Mouse (Mus musculus) erythroblast, embryonic 14.5 days (primary cell): Measurements from ENCODE around the gene 4833420G17Rik.

Experiments
- GATA1 ChIP-seq: IDR thresholded peaks from 2 replicates; pipeline ENCODE4 v1.6.1; 2012; ENCODE audit warnings: low read length, inconsistent platforms, mixed read lengths
- TAL1 ChIP-seq: IDR thresholded peaks from 3 replicates; pipeline ENCODE4 v1.6.1; 2012; ENCODE audit warnings: low read length, inconsistent platforms, mixed read lengths

DNA sequence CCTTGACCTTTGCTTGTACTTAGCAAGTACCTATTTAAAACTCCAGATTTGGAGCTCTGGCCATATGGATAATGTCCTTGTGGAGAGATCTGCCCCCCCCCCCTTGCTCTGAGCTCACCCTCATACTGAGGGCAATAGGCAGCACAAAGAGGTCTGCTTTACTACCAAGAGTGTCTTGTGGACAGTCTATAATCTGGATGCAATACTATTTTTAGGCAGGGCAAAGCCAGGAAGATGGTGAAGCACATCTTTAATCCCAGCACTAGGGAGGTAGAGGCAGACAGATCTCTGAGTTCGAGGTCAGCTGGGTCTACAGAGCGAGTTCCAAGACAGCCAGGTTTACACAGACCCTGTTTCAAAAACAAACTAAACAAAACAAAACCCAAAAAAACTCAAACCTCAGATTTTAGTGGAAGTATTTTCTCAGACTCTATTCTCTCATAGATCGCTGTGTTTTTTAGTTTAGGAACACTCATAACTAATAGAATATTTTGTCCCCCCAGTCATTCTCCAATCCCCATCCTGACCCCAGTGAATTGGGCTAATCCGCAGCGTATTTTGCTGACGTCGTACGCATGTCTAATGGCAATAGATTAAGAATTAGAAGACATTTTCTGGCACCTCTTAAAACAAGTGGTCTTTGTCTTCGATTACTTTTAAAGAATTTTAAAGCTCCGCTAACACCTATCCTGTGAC is 520 bp upstream of the 4833420G17Rik start:
- TF ChIP-seq TAL1 = no peak
- TF ChIP-seq GATA1 = no peak
